Mouse (Mus musculus): ENCODE data around the gene Klhl32. TPM values are rescaled to one million over a fixed set of nuclear protein-coding genes. Genes with fewer than 3 reads are reported as not detected.
A peak's percentile ranks its signal among the peaks of the same experiment; 100 is the strongest.

Klhl32 gene
- polyA plus RNA-seq, 1 experiment: 0.96 TPM

DNA sequence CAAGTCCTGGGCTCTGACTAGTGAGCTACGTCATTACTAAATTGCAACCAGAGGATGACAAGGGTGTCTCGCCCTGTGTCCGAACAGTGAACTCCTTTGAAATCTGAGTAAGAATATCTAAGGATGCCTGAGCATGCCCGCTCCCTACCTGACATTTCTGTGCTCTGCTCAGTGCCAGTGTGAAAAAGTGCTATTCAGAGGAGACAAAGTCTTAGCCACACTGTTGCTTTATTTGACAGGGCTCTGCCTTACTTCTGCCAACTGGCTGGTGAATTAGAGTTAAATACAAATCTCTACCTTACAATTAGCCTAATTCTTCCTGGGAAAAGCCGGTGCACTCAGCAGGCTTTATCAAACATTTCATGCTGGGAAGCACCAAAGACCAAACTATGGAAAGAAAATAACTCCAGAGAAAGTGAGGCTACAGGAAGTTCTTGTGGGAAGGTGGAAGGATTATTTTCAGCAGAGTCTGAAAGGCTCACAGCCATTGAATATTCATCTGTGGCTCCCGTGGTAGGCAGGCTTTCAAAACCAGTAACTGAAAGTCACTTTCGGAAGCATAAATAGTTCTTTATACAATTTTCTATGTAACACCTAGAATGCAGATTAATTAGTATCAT is 57.1 kb downstream of the Klhl32 start:
- Histone ChIP-seq H3K9me3 (replicated peaks; ENCODE audit: control insufficient read depth, insufficient read depth, low read length, poor library complexity, severe bottlenecking) (no peaks in the 10 kb centered on the region), H3K4me3 (ENCODE audit: low read depth, low read length) (no peak overlapping the region), H3K27ac (ENCODE audit: insufficient read depth, low read length) (no peak overlapping the region), H3K4me1 (ENCODE audit: control insufficient read depth, insufficient read depth, low read length) (no peaks in the 10 kb centered on the region), H3K27me3 (ENCODE audit: control insufficient read depth, insufficient read depth, low read length, poor library complexity, severe bottlenecking) (no peaks in the 10 kb centered on the region), H3K36me3 (ENCODE audit: control insufficient read depth, insufficient read depth, low read length, poor library complexity, severe bottlenecking) (no peaks in the 10 kb centered on the region), H3K9ac (ENCODE audit: low read depth, poor library complexity, severe bottlenecking) (no peak overlapping the region)
- TF ChIP-seq EP300 (IDR thresholded peaks at IDR 0.05; ENCODE audit: insufficient read depth, low read depth, low read length) (no peak), CTCF (IDR thresholded peaks at IDR 0.05; ENCODE audit: low read depth, low read length) (no peak), POLR2A (IDR thresholded peaks at IDR 0.05; ENCODE audit: insufficient read depth, low read length) (no peak)

- no peak overlapping the region for H3K9ac ChIP-seq (ENCODE audit: low read depth, poor library complexity, severe bottlenecking)
Observed at GRCm38 (mm10) chr4:24792416-24792981, 58.4 kb downstream of the Klhl32 start.

GRCm38 (mm10) chr4:24789331-24789730 is 61.6 kb downstream of the Klhl32 start:
- Histone ChIP-seq H3K36me3 (ENCODE audit: control insufficient read depth, insufficient read depth, low read length, poor library complexity, severe bottlenecking) (no peaks in the 10 kb centered on the region), H3K27me3 (ENCODE audit: control insufficient read depth, insufficient read depth, low read length, poor library complexity, severe bottlenecking) (no peaks in the 10 kb centered on the region), H3K9ac (ENCODE audit: low read depth, poor library complexity, severe bottlenecking) (no peak overlapping the region), H3K4me3 (ENCODE audit: low read depth, low read length) (no peak overlapping the region), H3K27ac (ENCODE audit: insufficient read depth, low read length) (no peak overlapping the region), H3K9me3 (replicated peaks; ENCODE audit: control insufficient read depth, insufficient read depth, low read length, poor library complexity, severe bottlenecking) (no peaks in the 10 kb centered on the region), H3K4me1 (ENCODE audit: control insufficient read depth, insufficient read depth, low read length) (no peaks in the 10 kb centered on the region)
- TF ChIP-seq EP300 (IDR thresholded peaks at IDR 0.05; ENCODE audit: insufficient read depth, low read depth, low read length) (no peak), CTCF (IDR thresholded peaks at IDR 0.05; ENCODE audit: low read depth, low read length) (no peak), POLR2A (IDR thresholded peaks at IDR 0.05; ENCODE audit: insufficient read depth, low read length) (no peak)

More at GRCm38 (mm10) chr4:24792416-24792981, 58.4 kb downstream of the Klhl32 start:
- Histone ChIP-seq H3K4me3 (ENCODE audit: low read depth, low read length) (peak overlapping the region; percentile 45), H3K36me3 (ENCODE audit: control insufficient read depth, insufficient read depth, low read length, poor library complexity, severe bottlenecking) (no peaks in the 10 kb centered on the region), H3K27ac (ENCODE audit: insufficient read depth, low read length) (no peak overlapping the region), H3K9me3 (replicated peaks; ENCODE audit: control insufficient read depth, insufficient read depth, low read length, poor library complexity, severe bottlenecking) (no peaks in the 10 kb centered on the region), H3K27me3 (ENCODE audit: control insufficient read depth, insufficient read depth, low read length, poor library complexity, severe bottlenecking) (no peaks in the 10 kb centered on the region), H3K4me1 (ENCODE audit: control insufficient read depth, insufficient read depth, low read length) (no peaks in the 10 kb centered on the region)
- TF ChIP-seq CTCF (IDR thresholded peaks at IDR 0.05; ENCODE audit: low read depth, low read length) (no peak), POLR2A (IDR thresholded peaks at IDR 0.05; ENCODE audit: insufficient read depth, low read length) (no peak), EP300 (IDR thresholded peaks at IDR 0.05; ENCODE audit: insufficient read depth, low read depth, low read length) (no peak)

- Histone ChIP-seq H3K4me1 (ENCODE audit: control insufficient read depth, insufficient read depth, low read length) (no peaks in the 10 kb centered on the region), H3K27ac (ENCODE audit: insufficient read depth, low read length) (no peak overlapping the region), H3K4me3 (ENCODE audit: low read depth, low read length) (no peak overlapping the region), H3K9me3 (replicated peaks; ENCODE audit: control insufficient read depth, insufficient read depth, low read length, poor library complexity, severe bottlenecking) (no peaks in the 10 kb centered on the region), H3K9ac (ENCODE audit: low read depth, poor library complexity, severe bottlenecking) (no peak overlapping the region), H3K27me3 (ENCODE audit: control insufficient read depth, insufficient read depth, low read length, poor library complexity, severe bottlenecking) (no peaks in the 10 kb centered on the region), H3K36me3 (ENCODE audit: control insufficient read depth, insufficient read depth, low read length, poor library complexity, severe bottlenecking) (no peaks in the 10 kb centered on the region)
- TF ChIP-seq POLR2A (IDR thresholded peaks at IDR 0.05; ENCODE audit: insufficient read depth, low read length): no peak
Observed at GRCm38 (mm10) chr4:24785757-24786532, 65.0 kb downstream of the Klhl32 start.

- no peaks in the 10 kb centered on the region for H3K9me3 ChIP-seq (replicated peaks; ENCODE audit: control insufficient read depth, insufficient read depth, low read length, poor library complexity, severe bottlenecking)
- H3K36me3 ChIP-seq (ENCODE audit: control insufficient read depth, insufficient read depth, low read length, poor library complexity, severe bottlenecking): no peaks in the 10 kb centered on the region
- no peaks in the 10 kb centered on the region for H3K4me1 ChIP-seq (ENCODE audit: control insufficient read depth, insufficient read depth, low read length)
- TF ChIP-seq EP300 (IDR thresholded peaks at IDR 0.05; ENCODE audit: insufficient read depth, low read depth, low read length): no peak
- TF ChIP-seq POLR2A (IDR thresholded peaks at IDR 0.05; ENCODE audit: insufficient read depth, low read length): no peak
- no peak for TF ChIP-seq CTCF (IDR thresholded peaks at IDR 0.05; ENCODE audit: low read depth, low read length)
- no peaks in the 10 kb centered on the region for H3K27me3 ChIP-seq (ENCODE audit: control insufficient read depth, insufficient read depth, low read length, poor library complexity, severe bottlenecking)
- H3K27ac ChIP-seq (ENCODE audit: insufficient read depth, low read length): no peak overlapping the region
- H3K4me3 ChIP-seq (ENCODE audit: low read depth, low read length): no peak overlapping the region
- no peak overlapping the region for H3K9ac ChIP-seq (ENCODE audit: low read depth, poor library complexity, severe bottlenecking)
Observed at GRCm38 (mm10) chr4:24765919-24766318, 85.0 kb downstream of the Klhl32 start.

GRCm38 (mm10) chr4:24765469-24765868 is 85.5 kb downstream of the Klhl32 start:
- TF ChIP-seq POLR2A (IDR thresholded peaks at IDR 0.05; ENCODE audit: insufficient read depth, low read length) (no peak), CTCF (IDR thresholded peaks at IDR 0.05; ENCODE audit: low read depth, low read length) (no peak), EP300 (IDR thresholded peaks at IDR 0.05; ENCODE audit: insufficient read depth, low read depth, low read length) (no peak)
- no peaks in the 10 kb centered on the region for H3K4me1 ChIP-seq (ENCODE audit: control insufficient read depth, insufficient read depth, low read length)
- no peaks in the 10 kb centered on the region for H3K27me3 ChIP-seq (ENCODE audit: control insufficient read depth, insufficient read depth, low read length, poor library complexity, severe bottlenecking)
- no peak overlapping the region for H3K27ac ChIP-seq (ENCODE audit: insufficient read depth, low read length)
- no peaks in the 10 kb centered on the region for H3K36me3 ChIP-seq (ENCODE audit: control insufficient read depth, insufficient read depth, low read length, poor library complexity, severe bottlenecking)
- no peak overlapping the region for H3K9ac ChIP-seq (ENCODE audit: low read depth, poor library complexity, severe bottlenecking)
- no peaks in the 10 kb centered on the region for H3K9me3 ChIP-seq (replicated peaks; ENCODE audit: control insufficient read depth, insufficient read depth, low read length, poor library complexity, severe bottlenecking)
- no peak overlapping the region for H3K4me3 ChIP-seq (ENCODE audit: low read depth, low read length)

All from ES-Bruce4 (cell line).